Mouse (Mus musculus) forebrain, embryonic 10.5 days (tissue): ENCODE measurements around the gene Zfp286. TPM values are rescaled to one million over a fixed set of nuclear protein-coding genes. Genes with fewer than 3 reads are reported as not detected.

Source experiments
- DNase-seq: peaks from one replicate; pipeline ENCODE4 v3.0.0-alpha.2; 2017; ENCODE audit warnings: low spot score; ENCODE audit errors: extremely low spot score
- H3K27ac ChIP-seq: fragments of 300-500 bp; sonication (generic); 2 replicates; pipeline ENCODE4 v1.5.1; 2016; ENCODE audit warnings: mild to moderate bottlenecking
- H3K27me3 ChIP-seq: fragments of 300-500 bp; sonication (generic); 2 replicates; pipeline ENCODE4 v1.6.1; 2016; ENCODE audit warnings: mild to moderate bottlenecking; ENCODE audit not compliant: poor library complexity, severe bottlenecking
- H3K36me3 ChIP-seq: fragments of 300-500 bp; sonication (generic); replicated peaks from 2 replicates; pipeline ENCODE4 v1.6.1; 2016; ENCODE audit warnings: mild to moderate bottlenecking, moderate library complexity
- H3K4me1 ChIP-seq: fragments of 300-500 bp; sonication (generic); 2 replicates; pipeline ENCODE4 v1.6.1; 2016
- H3K4me3 ChIP-seq: fragments of 300-500 bp; sonication (generic); 2 replicates; pipeline ENCODE4 v1.5.1; 2016; ENCODE audit warnings: mild to moderate bottlenecking, moderate library complexity
- H3K9me3 ChIP-seq: fragments of 300-500 bp; sonication (generic); 2 replicates; pipeline ENCODE4 v1.6.1; 2016; ENCODE audit warnings: mild to moderate bottlenecking, moderate library complexity
- WGBS: fragments of 180-500 bp; shearing (Covaris S2); methylation state at CpG from one replicate; pipeline ENCODE4 v1.1.7; 2016; 5-methylcytosine and 5-hydroxymethylcytosine counted together
- polyA plus RNA-seq: library from polyadenylated mRNA; unstranded; fragments of >200 nt; fragmentation: Nextera tagmentation; extraction: Ambion mirVana; gene quantifications from 2 replicates; pipeline ENCODE4 v1.2.1, GENCODE M21; 2016

Gene Zfp286
- 21.1 and 26.4 TPM in 2 replicates for polyA plus RNA-seq

- peak; percentile 94 for DNase-seq
- Histone ChIP-seq H3K27me3 (no peaks in the 10 kb centered on the region), H3K9me3 (no peaks in the 10 kb centered on the region), H3K27ac (peak within 1 kb of the TSS; percentile 92), H3K4me1 (peaks cover 16% of the 10 kb centered on the region), H3K4me3 (peak within 1 kb of the TSS; percentile 70), H3K36me3 (peaks cover 39% of the 10 kb centered on the region)
- 6% methylated on average over 34 of the region's 34 CpGs for WGBS
Measured at GRCm38 (mm10) chr11:62788935-62789616, at the start of gene Zfp286. Gene Zfp286 (minus strand): TSS chr11:62789462.

GRCm38 (mm10) chr11:62831906-62832305, 42.6 kb upstream of the Zfp286 start:
- no peak overlapping the region for H3K4me3 ChIP-seq
- no peaks in the 10 kb centered on the region for H3K36me3 ChIP-seq
- H3K27ac ChIP-seq = no peak overlapping the region
- no peaks in the 10 kb centered on the region for H3K9me3 ChIP-seq
- DNase-seq = no peak
- H3K27me3 ChIP-seq = no peaks in the 10 kb centered on the region
- no peaks in the 10 kb centered on the region for H3K4me1 ChIP-seq

- Histone ChIP-seq H3K27me3 (no peaks in the 10 kb centered on the region), H3K36me3 (no peaks in the 10 kb centered on the region), H3K4me1 (no peaks in the 10 kb centered on the region), H3K4me3 (no peak overlapping the region), H3K27ac (no peak overlapping the region), H3K9me3 (no peaks in the 10 kb centered on the region)
- DNase-seq = no peak
- 80% methylated on average over 2 of the region's 2 CpGs for WGBS
Measured at GRCm38 (mm10) chr11:62830387-62830786, 41.1 kb upstream of the Zfp286 start.

- no peaks in the 10 kb centered on the region for H3K36me3 ChIP-seq
- DNase-seq = no peak
- no peaks in the 10 kb centered on the region for H3K4me1 ChIP-seq
- no peak overlapping the region for H3K4me3 ChIP-seq
- no peaks in the 10 kb centered on the region for H3K27me3 ChIP-seq
- 79% methylated on average over 3 of the region's 3 CpGs for WGBS
- H3K9me3 ChIP-seq = no peaks in the 10 kb centered on the region
- H3K27ac ChIP-seq = no peak overlapping the region
Measured at GRCm38 (mm10) chr11:62827911-62828310, 38.6 kb upstream of the Zfp286 start.

- Histone ChIP-seq H3K4me3 (no peak overlapping the region), H3K27me3 (no peaks in the 10 kb centered on the region), H3K4me1 (no peaks in the 10 kb centered on the region), H3K9me3 (no peaks in the 10 kb centered on the region), H3K27ac (no peak overlapping the region), H3K36me3 (no peaks in the 10 kb centered on the region)
- 94% methylated on average over 4 of the region's 4 CpGs for WGBS
- no peak for DNase-seq
Measured at GRCm38 (mm10) chr11:62827135-62827534, 37.9 kb upstream of the Zfp286 start.

GRCm38 (mm10) chr11:62826106-62826733, 37.0 kb upstream of the Zfp286 start:
- no peak overlapping the region for H3K4me3 ChIP-seq
- no peaks in the 10 kb centered on the region for H3K9me3 ChIP-seq
- DNase-seq = no peak
- no peaks in the 10 kb centered on the region for H3K27me3 ChIP-seq
- H3K27ac ChIP-seq = no peak overlapping the region
- no peaks in the 10 kb centered on the region for H3K36me3 ChIP-seq
- 85% methylated on average over 6 of the region's 6 CpGs for WGBS
- peaks cover under 1% of the 10 kb centered on the region for H3K4me1 ChIP-seq

- H3K27me3 ChIP-seq = peaks cover 4% of the 10 kb centered on the region; the same call in 1 of the 2 replicates
- H3K27ac ChIP-seq = no peak overlapping the region
- 83% methylated on average over 9 of the region's 9 CpGs for WGBS
- H3K9me3 ChIP-seq = no peaks in the 10 kb centered on the region
- H3K36me3 ChIP-seq = no peaks in the 10 kb centered on the region
- peaks cover 8% of the 10 kb centered on the region for H3K4me1 ChIP-seq
- no peak for DNase-seq
- H3K4me3 ChIP-seq = no peak overlapping the region
Measured at GRCm38 (mm10) chr11:62825222-62826105, 36.2 kb upstream of the Zfp286 start.

GRCm38 (mm10) chr11:62824211-62824610, 34.9 kb upstream of the Zfp286 start:
- no peak overlapping the region for H3K27ac ChIP-seq
- DNase-seq = no peak
- 80% methylated on average over 7 of the region's 7 CpGs for WGBS
- H3K27me3 ChIP-seq = peaks cover 6% of the 10 kb centered on the region; the same call in 1 of the 2 replicates
- no peaks in the 10 kb centered on the region for H3K36me3 ChIP-seq
- H3K9me3 ChIP-seq = no peaks in the 10 kb centered on the region
- H3K4me3 ChIP-seq = no peak overlapping the region
- H3K4me1 ChIP-seq = peaks cover 20% of the 10 kb centered on the region

GRCm38 (mm10) chr11:62821893-62822292, 32.6 kb upstream of the Zfp286 start:
- H3K4me3 ChIP-seq = no peak overlapping the region
- 81% methylated on average over 5 of the region's 5 CpGs for WGBS

GRCm38 (mm10) chr11:62820661-62821437, 31.6 kb upstream of the Zfp286 start:
- peaks cover 20% of the 10 kb centered on the region for H3K4me1 ChIP-seq
- no peaks in the 10 kb centered on the region for H3K9me3 ChIP-seq
- H3K27ac ChIP-seq = peak overlapping the region; percentile 74
- peaks cover 6% of the 10 kb centered on the region; the same call in 1 of the 2 replicates for H3K27me3 ChIP-seq
- peak; percentile 26 for DNase-seq
- no peaks in the 10 kb centered on the region for H3K36me3 ChIP-seq
- H3K4me3 ChIP-seq = peak overlapping the region; percentile 47
- WGBS = 25% methylated on average over 16 of the region's 16 CpGs

More at GRCm38 (mm10) chr11:62821893-62822292, 32.6 kb upstream of the Zfp286 start:
- no peak overlapping the region for H3K27ac ChIP-seq
- H3K36me3 ChIP-seq = no peaks in the 10 kb centered on the region
- peaks cover 20% of the 10 kb centered on the region for H3K4me1 ChIP-seq
- DNase-seq = no peak
- no peaks in the 10 kb centered on the region for H3K9me3 ChIP-seq
- H3K27me3 ChIP-seq = peaks cover 6% of the 10 kb centered on the region; the same call in 1 of the 2 replicates

GRCm38 (mm10) chr11:62820059-62820541, 30.8 kb upstream of the Zfp286 start, which contains the start of gene Trim16:
Gene Trim16 (plus strand): TSS chr11:62820231.
- peak within 1 kb of the TSS; percentile 74 for H3K27ac ChIP-seq
- H3K4me1 ChIP-seq = peaks cover 20% of the 10 kb centered on the region
- no peaks in the 10 kb centered on the region for H3K9me3 ChIP-seq
- WGBS = 19% methylated on average over 15 of the region's 15 CpGs
- DNase-seq = peak; percentile 41
- H3K27me3 ChIP-seq = peaks cover 6% of the 10 kb centered on the region; the same call in 1 of the 2 replicates
- H3K36me3 ChIP-seq = no peaks in the 10 kb centered on the region
- H3K4me3 ChIP-seq = peak within 1 kb of the TSS; percentile 47
